Mouse (Mus musculus) left cerebral cortex, adult 9 months (tissue): ENCODE data around the gene Serpinb9b.
"Not testable (repeated sequence)": the region's sequence is repeated elsewhere in the genome, so short reads cannot be mapped to it uniquely, and the experiment has no call there.

Experiments
- DNase-seq, 2 experiments: peaks; one replicate each; pipeline ENCODE4 v3.0.0; 2022; ENCODE audit warnings: low spot score in 2 of 2

Gene Serpinb9b

DNA sequence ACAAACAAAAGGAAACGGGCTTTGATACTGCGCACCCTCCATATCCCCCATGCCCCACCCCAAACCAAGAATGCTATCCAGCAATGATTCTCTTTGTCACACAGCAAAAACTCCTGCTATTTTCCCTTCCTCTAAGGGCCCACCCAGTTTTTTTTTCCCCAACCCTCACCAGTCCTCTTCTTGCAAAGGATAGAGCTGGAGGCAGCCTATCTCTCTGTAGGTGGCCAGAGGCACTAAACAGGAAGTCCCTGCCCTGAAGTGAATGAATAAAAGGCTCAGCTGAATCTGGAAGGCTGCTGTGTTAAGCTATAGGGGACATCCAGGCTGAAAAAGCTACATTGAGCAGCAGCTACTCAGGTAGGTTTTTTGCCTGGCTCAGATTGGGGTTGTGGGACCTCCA, at the start of gene Serpinb9b:
Gene Serpinb9b, plus strand, starts transcription at position 173 of the 400 bp plus-strand sequence.
- DNase-seq = no peak

DNA sequence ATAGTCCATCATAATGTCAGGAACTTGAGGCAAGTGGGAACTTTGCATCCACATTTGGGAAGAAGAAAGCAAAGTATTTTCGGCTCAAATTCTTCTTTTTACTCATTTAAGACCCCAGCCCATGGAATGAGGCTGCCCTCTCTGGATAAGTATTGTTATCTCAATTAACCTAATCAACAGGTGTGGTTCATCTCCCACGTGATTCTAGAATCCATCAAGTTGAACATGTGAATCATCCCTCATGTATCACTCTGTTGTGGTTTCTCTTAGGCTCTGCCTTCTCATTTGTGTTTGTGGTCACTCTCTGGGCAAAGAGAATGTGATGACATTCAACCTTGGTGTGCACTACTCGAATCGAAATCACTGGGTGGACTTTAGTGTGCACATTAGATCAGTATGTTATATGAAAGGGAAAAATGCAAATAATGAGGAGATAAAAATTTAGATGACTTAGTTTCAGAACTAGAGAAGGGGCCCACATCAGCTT, 44.6 kb upstream of the Serpinb9b start:
- DNase-seq = no peak

DNA sequence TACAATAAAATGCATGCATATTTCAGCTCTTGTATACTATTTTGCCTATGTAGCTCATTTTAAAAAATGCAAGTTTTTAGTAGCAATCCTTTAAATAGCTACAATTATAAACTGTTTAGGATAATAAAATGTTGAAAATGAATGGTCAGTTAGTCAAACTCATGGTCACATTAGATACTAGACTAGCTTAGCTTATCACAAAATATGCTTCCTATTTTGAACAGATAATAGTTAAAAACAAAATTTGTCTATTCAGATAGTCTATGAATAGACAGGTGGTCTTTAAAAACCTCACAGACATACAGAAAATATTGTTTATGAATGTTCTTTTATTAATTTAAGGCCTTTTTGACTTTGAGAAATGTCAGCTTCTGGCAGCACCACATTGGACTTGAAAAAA, 41.0 kb upstream of the Serpinb9b start:
- no peak for DNase-seq

DNA sequence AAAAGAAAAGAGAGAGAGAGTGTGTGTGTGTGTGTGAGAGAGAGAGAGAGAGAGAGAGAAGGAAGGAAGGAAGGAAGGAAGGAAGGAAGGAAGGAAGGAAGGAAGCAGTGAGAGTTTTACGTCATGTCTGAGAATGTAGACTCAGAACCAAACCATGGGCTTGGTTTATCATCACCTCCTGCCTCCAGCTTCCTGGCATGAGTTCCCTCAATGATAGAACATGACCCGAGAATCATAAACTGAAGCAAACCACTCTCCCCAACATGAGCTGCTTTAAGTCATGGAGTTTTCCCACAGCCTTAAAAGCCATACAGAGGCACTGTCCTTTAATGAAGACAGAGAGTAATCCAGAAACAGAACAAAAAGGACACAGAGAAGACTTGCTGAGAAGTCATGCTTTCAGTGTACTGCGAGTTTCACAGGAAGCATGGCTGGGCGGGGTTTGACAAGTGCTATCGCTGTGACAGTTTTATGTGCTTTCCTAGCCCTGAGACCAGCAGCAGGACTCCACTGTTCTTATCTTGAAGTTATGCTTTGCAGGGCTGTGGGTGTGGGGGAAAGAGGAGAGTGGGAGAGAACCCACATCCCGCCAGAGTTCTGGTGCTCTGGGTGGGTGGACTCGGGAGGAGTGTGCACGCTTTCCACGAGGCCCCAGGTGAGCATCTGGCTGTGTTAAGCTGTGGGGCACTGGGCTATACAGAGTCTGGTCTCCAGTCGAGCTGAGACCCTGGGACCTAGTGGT, 33.9 kb upstream of the Serpinb9b start:
- no peak for DNase-seq

DNA sequence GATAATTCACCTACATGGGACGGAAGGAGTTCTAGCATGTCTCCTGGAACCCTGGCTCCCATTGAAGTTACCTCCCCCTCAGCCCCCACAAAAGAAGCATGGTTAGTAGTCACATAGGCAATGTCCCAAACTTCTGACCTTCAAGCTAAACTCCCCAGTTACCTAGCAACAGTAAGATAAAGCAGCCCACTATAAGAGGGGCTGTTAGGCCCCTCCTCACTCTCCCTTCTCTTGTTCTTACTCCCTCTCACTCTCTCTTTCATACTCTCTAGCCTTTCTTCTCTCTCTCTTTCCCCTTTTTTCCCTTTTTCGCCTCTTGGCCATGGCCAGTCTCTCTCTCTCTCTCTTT, 33.3 kb upstream of the Serpinb9b start:
- no peak for DNase-seq

DNA sequence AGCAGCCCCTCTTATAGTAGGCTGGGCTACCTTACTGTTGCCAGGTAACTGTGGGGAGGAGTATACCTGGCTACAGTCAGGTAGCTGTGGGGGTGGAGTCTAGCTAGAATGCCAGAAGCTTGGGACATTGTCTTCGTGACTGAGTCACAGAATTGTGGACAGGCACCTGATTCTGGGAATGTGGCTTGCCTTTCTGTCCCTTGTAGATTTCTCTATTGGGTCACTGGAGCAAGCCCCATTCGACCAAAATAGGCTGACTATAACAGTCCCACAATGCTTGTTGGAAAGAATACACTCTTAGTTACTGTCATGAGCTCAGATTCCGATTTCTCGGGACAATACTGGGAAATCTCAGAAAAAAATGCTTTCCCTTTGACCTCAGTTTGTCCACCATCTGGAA, 32.2 kb upstream of the Serpinb9b start:
- DNase-seq = no peak

DNA sequence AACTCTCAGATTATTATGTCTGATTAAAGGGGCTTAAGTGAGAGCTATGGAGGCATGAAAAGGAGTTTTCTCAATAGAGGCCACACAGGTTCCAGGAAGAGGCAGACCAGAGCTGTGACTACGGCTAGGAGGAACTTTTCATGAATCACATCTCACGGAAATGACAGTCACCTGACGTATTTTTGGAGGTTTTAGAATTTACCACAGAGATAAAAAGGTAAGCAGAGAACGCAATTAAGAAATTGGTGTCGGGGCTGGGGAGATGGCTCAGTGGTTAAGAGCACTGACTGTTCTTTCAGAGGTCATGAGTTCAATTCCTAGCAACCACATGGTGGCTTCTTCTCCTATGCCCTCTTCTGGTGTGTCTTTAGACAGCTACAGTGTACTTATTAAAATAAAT, 25.9 kb upstream of the Serpinb9b start:
- no peak for DNase-seq

DNA sequence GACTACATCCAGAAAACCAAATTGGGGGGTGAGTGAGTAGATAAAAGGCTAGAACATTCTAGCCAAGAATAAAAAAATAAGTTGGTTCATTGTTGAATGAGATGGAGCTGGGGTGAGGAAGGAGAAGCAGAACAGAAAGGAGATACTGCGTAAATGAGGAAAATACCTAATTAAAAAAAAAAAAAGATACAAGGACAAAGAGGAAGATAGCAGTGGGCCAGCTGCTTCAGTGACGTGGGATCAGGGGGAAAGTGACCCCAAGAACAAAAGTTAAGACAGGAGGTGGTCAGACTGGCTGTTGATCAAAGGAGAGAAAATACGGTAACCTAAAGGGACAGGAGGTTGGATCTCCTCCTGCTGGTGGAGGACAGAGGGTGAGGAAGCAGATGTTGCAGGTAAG, 24.3 kb upstream of the Serpinb9b start, which contains the start of gene Serpinb9:
Gene Serpinb9, plus strand, starts transcription at position 301 of the 400 bp plus-strand sequence.
- no peak for DNase-seq

DNA sequence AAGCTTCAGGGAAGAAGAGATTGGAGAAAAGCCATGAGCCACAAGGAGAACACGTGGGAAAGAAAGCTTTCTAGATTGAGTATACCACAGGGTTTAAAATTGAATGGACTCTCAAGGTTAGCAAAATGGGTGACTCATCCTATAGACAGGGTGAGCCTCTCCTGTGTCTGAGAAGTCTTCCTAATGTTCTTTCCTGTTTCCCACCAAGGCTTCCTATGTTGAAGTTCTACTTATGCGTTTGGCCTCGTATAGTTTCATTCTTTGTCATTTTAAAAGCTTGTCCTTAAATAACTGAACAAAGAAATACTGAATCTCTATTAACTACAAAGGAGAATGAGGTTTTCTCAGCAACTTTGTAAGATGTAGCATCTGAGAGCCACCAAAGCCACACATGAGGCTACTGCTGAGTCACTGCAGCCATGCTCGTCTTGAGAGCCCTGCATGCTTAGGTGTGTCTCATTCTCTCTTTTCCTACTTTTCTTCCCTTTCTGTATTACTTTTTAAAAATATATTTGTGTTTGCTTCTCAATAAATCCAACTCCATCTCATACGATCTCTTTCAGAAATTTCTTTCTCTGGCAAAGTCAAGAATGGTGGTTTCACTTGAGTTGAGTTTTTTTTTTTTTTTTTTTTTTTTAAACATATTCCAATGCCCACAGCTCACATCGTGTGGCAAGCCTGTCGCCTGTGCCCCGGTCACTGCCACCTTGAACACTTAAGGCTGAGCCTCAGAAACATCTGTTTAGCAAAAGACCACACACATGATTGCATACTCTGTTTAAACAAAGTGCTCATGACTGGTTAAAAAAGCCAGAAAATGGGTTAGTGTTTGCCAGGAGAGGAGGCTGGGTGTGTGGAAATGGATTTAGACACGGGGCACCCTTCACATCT, 23.4 kb upstream of the Serpinb9b start:
- DNase-seq = no peak

DNA sequence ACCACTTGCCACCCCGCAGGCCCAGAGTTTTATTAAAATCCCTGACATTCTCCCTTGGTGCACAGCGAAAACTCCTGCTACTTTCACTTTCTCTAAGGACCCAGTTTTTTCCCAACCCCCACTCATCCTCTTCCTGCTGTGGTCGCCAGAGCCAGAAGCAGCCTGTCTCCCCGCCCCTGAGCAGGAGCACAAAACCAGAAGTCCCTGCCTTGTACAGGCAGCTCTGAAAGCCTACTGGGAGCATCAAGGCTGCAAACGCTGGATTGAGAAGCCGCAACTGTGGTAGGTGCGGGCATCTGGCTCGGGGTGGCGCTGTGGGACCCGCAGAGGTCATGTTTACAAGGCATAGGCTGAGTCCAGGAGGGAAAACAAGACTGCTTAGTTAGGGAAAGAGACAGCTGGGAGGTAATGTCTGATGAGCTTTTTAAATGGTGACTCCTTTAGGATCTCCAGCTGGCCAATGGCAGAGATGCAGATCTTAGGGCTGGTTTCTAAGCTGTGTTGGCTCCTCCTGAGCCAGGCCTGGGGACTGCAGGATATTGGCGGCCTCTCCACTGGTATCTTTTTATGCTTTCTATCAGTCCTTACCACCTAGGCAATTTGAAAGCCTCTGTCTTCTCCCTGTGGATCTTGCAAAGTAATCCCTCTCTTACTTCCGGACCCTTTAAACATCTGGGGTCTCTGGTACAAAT, 22.7 kb upstream of the Serpinb9b start:
- peak; percentile 51 to 90 for DNase-seq

DNA sequence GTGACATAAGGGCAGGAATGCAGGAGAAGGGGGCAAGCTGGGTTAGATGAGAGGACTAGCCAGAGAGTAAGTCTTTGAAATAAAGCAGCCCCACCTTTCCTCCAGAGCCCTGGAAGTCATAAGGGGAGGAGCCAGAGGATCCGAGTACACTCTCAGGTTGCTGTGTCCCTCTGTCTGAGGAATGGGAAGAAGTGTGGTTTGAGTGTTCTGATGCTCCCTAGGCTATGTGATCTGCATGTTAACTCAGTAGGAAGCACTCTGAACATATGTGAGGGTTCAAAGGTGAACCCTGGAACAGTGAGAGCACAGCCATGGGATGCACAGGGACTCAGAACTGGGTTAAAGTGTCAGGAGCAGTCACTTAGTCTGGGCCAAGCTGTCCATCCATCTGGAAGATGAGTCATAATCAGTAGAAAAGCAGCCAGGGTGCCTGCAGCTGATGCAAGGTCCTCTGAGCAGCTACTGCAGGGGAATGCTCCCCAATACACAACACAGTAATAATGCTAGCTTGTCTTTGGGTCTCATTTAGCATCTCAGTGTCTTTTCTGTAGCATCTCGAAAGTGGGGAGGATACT, 21.6 kb upstream of the Serpinb9b start:
- DNase-seq = no peak

DNA sequence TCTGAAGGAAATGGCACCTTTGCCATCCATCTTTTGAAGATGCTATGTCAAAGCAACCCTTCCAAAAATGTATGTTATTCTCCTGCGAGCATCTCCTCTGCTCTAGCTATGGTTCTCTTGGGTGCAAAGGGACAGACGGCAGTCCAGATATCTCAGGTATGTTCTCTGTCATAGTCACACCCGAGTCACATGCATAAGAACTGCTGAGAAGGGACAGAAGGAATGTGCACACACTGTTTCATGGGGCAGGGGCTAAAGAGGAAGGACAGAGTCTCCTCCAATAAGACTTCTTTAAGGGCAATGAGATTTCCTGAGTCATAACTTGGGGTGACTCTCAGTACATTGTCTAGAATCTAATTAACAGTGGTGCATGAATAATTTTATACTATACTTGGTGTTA, 20.7 kb upstream of the Serpinb9b start:
- DNase-seq = no peak

DNA sequence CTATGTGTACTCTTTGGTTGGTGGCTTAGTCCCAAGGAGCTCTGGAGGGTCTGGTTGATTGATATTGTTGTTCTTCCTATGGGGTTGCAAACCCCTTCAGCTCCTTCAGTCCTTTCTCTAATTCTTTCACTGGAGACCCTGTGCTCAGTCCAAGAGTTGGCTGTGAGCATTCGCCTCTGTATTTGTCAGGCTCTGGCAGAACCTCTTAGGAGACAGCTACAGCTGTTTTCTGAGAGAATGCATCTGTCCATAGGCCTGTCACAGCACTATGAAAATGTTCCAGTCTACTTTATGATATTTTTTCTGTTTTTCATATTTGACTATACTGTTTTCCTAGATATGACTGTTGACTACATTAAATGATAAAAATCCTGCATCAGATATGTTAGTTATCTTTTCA, 14.8 kb upstream of the Serpinb9b start:
- no peak for DNase-seq

DNA sequence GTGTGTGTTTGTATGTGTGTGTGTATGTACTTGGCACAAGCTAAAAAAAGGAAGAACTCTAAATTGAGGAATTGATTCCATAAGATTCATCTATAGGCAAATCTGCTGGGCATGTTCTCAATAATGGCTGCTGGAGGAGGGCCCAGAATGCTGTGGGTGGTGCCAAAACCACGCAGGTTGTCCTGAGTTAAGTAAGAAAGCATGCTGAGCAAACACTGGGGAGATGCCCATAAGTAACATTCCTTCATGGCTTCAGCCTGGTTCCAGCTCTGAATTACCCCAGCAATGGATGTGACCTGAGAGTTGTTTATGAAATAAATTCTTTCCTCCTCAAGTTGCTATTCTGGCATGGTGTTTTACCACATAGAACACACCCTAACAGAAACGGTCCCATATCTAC, 13.9 kb upstream of the Serpinb9b start:
- no peak for DNase-seq

DNA sequence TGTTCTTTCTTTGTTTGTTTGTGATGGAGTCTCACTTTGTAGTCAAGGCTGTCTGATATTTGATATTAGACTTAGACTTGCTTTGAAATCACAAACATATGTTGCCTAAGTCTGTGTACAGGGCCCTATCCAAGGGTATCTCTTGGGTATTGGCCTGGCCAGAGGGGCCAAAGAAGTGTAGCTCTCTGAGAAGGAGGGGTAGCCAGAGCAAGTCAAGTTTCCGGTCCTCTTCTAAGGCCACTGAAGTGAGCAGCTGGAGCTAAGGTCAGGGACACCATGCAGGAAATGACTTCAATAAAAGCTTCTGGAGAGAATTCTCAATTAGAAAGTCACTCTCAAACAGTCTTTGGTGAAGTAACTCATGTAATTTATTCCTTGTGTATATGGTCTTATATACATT, 4.8 kb upstream of the Serpinb9b start:
- no peak for DNase-seq

DNA sequence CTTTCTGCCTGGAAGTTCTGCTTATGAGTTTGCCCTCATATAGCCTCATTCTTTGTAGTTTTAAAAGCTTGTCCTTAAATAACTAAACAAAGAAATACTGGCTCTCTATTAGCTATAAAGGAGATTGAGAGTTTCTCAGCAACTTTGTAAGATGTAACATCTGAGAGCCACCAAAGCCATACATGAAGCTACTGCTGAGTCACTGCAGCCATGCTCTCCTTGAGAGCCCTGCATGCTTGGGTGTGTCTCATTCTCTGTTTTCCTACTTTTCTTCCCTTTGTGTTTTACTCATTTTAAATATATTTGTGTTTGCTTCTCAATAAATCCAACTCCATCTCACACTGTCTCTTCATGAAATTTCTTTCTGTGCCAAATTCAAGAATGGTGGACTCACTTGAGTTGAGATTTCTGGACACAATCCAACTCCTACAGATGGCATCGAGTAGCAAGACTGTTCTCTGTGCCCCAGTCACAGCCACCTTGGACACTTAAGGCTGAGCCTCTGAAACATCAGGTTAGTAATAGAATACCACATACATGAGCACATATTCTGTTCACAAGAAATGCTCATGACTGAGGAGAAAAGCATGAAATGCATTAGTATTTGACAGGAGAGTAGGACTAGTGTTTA, 674 bp upstream of the Serpinb9b start:
- no peak for DNase-seq

DNA sequence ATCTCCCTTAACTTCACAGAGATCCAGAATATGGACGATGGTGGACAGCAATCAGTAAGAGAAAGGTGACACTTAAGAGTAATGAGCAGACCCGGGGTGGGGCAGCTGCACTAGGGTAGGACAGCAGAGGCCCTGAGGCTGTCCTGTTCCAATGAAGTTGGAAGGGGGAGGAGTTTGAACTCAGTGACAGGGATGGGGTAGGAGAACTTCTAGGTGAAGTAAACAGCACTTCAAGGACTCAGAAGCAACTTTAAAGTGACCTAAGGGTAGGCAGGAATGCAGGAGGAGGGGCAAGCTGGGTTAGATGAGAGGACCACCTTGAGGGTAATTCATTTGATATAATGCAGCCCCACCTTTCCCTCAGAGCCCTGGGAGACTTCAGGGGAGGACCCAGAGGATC, 930 bp downstream of the Serpinb9b start:
- DNase-seq = no peak

DNA sequence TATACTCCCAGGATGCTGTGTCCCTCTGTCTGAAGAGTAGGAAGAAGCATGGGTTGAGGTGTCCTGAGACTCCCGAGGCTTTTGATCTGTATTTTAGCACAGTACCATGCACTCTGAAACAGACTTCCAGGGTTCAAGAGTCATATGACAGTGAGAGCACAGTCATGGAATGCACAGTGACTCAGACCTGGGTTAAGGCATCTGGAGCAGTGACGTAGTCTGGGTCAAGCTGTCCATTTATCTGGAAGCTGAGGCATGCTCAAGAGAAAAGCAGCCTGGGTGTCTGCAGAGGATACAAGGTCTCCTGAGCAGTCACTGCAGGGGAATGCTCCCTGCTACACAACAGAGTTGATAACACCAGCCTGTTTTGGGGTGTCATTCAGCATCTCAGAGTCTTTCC, 1.3 kb downstream of the Serpinb9b start:
- DNase-seq = no peak

DNA sequence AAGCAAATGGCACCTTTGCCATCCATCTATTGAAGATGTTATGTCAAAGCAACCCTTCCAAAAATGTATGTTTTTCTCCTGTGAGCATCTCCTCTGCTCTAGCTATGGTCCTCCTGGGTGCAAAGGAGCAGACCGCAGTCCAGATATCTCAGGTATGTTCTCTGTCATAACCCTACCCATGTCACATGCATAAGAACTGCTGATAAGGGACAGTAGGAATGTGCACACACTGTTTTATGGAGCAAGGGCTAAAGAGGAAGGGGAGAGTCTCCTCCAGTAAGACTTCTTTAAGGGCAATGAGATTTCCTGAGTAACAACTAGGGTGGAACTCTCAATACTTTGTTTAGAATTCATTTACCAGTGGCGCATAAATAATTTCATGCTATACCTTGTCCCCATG, 2.3 kb downstream of the Serpinb9b start:
- not testable (repeated sequence) for DNase-seq

DNA sequence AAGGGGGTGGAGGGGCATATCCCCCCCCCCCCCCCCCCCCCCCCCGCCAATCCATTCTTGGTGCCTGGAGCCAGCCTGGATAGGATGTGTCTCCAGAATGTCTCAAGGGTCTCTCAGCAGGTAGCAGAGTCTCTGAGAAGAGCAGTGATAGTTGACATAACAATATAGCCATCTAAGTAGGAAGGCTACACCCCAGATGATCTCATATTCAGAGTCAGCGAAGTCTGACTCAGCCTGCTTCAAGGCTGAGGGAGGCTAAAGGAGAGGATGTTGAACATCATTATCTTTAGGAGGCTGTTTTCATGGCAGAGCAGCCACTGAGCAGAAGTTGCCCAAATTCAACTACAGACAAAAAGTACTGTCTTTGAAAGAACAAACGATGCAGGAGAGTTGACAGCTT, 3.1 kb downstream of the Serpinb9b start:
- DNase-seq = no peak

DNA sequence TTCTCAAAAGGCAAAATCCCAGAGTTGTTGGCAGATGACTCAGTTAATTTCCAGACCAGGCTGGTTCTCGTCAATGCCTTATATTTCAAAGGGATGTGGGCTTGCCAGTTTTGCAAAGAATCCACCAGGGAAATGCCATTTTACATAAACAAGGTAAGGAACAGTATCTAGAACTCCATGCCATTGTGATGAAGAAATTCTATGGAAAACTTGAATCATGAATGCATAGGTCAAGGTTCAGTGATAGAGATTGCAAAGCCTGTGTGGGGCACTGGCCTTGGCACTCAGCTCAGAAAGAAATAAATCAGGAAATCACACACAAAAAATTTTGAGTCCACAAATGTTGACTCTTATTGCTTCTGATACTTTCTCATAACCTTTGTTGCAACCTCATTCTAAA, 8.3 kb downstream of the Serpinb9b start:
- no peak for DNase-seq

DNA sequence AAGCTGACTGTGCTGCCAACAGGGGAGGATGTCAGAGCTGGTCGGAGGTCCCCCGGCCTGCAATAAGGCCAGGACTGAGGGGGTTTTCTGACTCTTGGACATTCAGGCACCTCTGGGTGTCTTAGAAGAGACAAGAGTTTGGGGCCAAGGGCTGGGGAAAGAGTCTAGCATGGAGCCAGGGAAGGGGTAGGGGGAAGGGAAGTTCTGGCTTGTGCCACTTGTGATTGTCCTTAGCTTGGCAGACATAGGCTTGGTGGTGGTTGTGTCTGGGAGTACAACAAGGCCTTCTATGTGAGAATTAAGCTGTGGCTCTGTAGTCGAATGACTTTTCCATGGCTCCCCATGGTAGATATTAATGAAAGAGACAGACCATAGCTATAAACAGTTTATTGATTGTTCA, 16.3 kb downstream of the Serpinb9b start:
- no peak for DNase-seq
